ENCODE assay signal across 27 mouse cellular contexts in genomic region chr14:44960746-44961145, GRCm38 (mm10). TPM values are rescaled to one million over a fixed set of nuclear protein-coding genes. Genes with fewer than 3 reads are reported as not detected.
A peak's percentile ranks its signal among the peaks of the same experiment; 100 is the strongest.
DNase-seq lines count a peak whose midpoint lies in the region; ATAC-seq and TF ChIP-seq lines count a peak whose summit lies in the region.
"Had no signal": no experiment of that assay in that cellular context is flagged by ENCODE, and none has a peak within 500 bp of the region (broad histone marks: within the 10 kb centered on the region; RNA-seq: fewer than 3 reads in every experiment).

No protein-coding gene starts in this region.

- H3K4me3 ChIP-seq in forebrain, embryonic 15.5 days: no peak overlapping the region
- no peak overlapping the region for H3K4me3 ChIP-seq in forebrain, embryonic 11.5 days (ENCODE audit: low read depth, low read length)
- no peak overlapping the region for H3K4me3 ChIP-seq in midbrain, postnatal 0 days (ENCODE audit: low read depth, low read length)
- no peak overlapping the region for H3K4me3 ChIP-seq in midbrain, embryonic 10.5 days
- H3K4me3 ChIP-seq in lung, embryonic 16.5 days (ENCODE audit: low read length): no peak overlapping the region
- H3K4me3 ChIP-seq in olfactory bulb, adult 2 months (ENCODE audit: insufficient read depth, low read depth, low read length): no peak overlapping the region
- H3K4me3 ChIP-seq: embryonic facial prominence, embryonic 10.5 days; heart, embryonic 12.5 days; hindbrain, embryonic 15.5 days; limb, embryonic 13.5 days; liver, embryonic 12.5 days; neural tube, embryonic 15.5 days had no signal

- peak; percentile 57 for ATAC-seq in forebrain, embryonic 15.5 days (replicated peaks)
- ATAC-seq in forebrain, embryonic 11.5 days (replicated peaks; ENCODE audit: low FRiP score): no peak
- ATAC-seq in midbrain, postnatal 0 days (ENCODE audit: low FRiP score): no peak
- peak; percentile 31; the same call in 1 of the 2 replicates for ATAC-seq in lung, embryonic 16.5 days (ENCODE audit: low read depth)
- ATAC-seq: CD4-positive, CD25-positive, alpha-beta regulatory T cell, adult 4 months; intestine, embryonic 16.5 days; liver, embryonic 12.5 days had no signal

- H3K9me3 ChIP-seq in forebrain, embryonic 15.5 days: no peaks in the 10 kb centered on the region
- no peaks in the 10 kb centered on the region for H3K9me3 ChIP-seq in forebrain, embryonic 11.5 days (ENCODE audit: control insufficient read depth, low read length)
- no peaks in the 10 kb centered on the region for H3K9me3 ChIP-seq in midbrain, postnatal 0 days (ENCODE audit: low read length)
- H3K9me3 ChIP-seq in midbrain, embryonic 10.5 days (replicated peaks): no peaks in the 10 kb centered on the region
- no peaks in the 10 kb centered on the region for H3K9me3 ChIP-seq in lung, embryonic 16.5 days (ENCODE audit: control insufficient read depth, low read length)
- H3K9me3 ChIP-seq: embryonic facial prominence, embryonic 10.5 days; heart, embryonic 12.5 days; hindbrain, embryonic 15.5 days; limb, embryonic 13.5 days; liver, embryonic 12.5 days; neural tube, embryonic 15.5 days had no signal

- no peak for TF ChIP-seq CTCF in midbrain, postnatal 0 days (IDR thresholded peaks at IDR 0.05)
- no peak for TF ChIP-seq CTCF in olfactory bulb, adult 2 months (IDR thresholded peaks at IDR 0.05; ENCODE audit: insufficient read depth, low read depth, low read length)

- H3K36me3 ChIP-seq in forebrain, embryonic 15.5 days: no peaks in the 10 kb centered on the region
- H3K36me3 ChIP-seq in forebrain, embryonic 11.5 days (ENCODE audit: control insufficient read depth, insufficient read depth, low read length): no peaks in the 10 kb centered on the region
- H3K36me3 ChIP-seq in midbrain, postnatal 0 days (ENCODE audit: insufficient read depth, low read length): no peaks in the 10 kb centered on the region
- H3K36me3 ChIP-seq in midbrain, embryonic 10.5 days: no peaks in the 10 kb centered on the region
- no peaks in the 10 kb centered on the region for H3K36me3 ChIP-seq in lung, embryonic 16.5 days (ENCODE audit: control insufficient read depth, insufficient read depth, low read length)
- H3K36me3 ChIP-seq: embryonic facial prominence, embryonic 10.5 days; heart, embryonic 12.5 days; hindbrain, embryonic 15.5 days; limb, embryonic 13.5 days; liver, embryonic 12.5 days; neural tube, embryonic 15.5 days had no signal

- DNase-seq in forebrain, embryonic 11.5 days (ENCODE audit: low spot score): no peak
- peak; percentile 6 for DNase-seq in midbrain, postnatal 0 days (ENCODE audit: low spot score)
- DNase-seq in midbrain, embryonic 10.5 days (ENCODE audit: low spot score): no peak
- DNase-seq in right cerebral cortex, postnatal 36 days (ENCODE audit: low spot score in 2 of 2): no peak
- no peak for DNase-seq in thymus, postnatal 4 days
- DNase-seq: adrenal gland, postnatal 36 days; cerebellum, adult 11-12 months; cerebellum, postnatal 10 days; gastrocnemius, postnatal 25 days; heart, adult 18-20 months; heart, postnatal 10 days; kidney, adult 9 months; kidney, postnatal 36 days; right cerebral cortex, postnatal 14 days; thymus, postnatal 25 days had no signal

- 59% methylated on average over 1 of the region's 1 CpGs for WGBS in forebrain, embryonic 15.5 days
- WGBS in forebrain, embryonic 11.5 days: 77% methylated on average over 1 of the region's 1 CpGs
- WGBS in midbrain, postnatal 0 days: 91% methylated on average over 1 of the region's 1 CpGs
- 92% methylated on average over 1 of the region's 1 CpGs for WGBS in midbrain, embryonic 10.5 days
- WGBS in lung, embryonic 16.5 days: 74% methylated on average over 1 of the region's 1 CpGs
- 43% methylated on average over 1 of the region's 1 CpGs for WGBS in olfactory bulb, adult 2 months

- TF ChIP-seq POLR2A in olfactory bulb, adult 2 months (IDR thresholded peaks at IDR 0.05; ENCODE audit: insufficient read depth, low read depth, low read length): no peak

- H3K27ac ChIP-seq in forebrain, embryonic 15.5 days (replicated peaks): peak overlapping the region; percentile 31; the same call in 1 of the 2 replicates
- H3K27ac ChIP-seq in forebrain, embryonic 11.5 days (ENCODE audit: low read depth, low read length): no peak overlapping the region
- no peak overlapping the region for H3K27ac ChIP-seq in midbrain, postnatal 0 days (ENCODE audit: low read depth, low read length)
- no peak overlapping the region for H3K27ac ChIP-seq in midbrain, embryonic 10.5 days (replicated peaks)
- no peak overlapping the region for H3K27ac ChIP-seq in lung, embryonic 16.5 days (ENCODE audit: low read length)
- H3K27ac ChIP-seq in olfactory bulb, adult 2 months (ENCODE audit: insufficient read depth, low read depth, low read length): 0 out of 2 replicates have a peak overlapping the region, but pooled peaks have one; percentile 21
- H3K27ac ChIP-seq: embryonic facial prominence, embryonic 10.5 days; hindbrain, embryonic 15.5 days; limb, embryonic 13.5 days; liver, embryonic 12.5 days; neural tube, embryonic 15.5 days had no signal

- no peak overlapping the region for H3K4me2 ChIP-seq in forebrain, embryonic 15.5 days (replicated peaks)
- H3K4me2 ChIP-seq in forebrain, embryonic 11.5 days (ENCODE audit: low read depth, low read length, severe bottlenecking): no peak overlapping the region
- no peak overlapping the region for H3K4me2 ChIP-seq in midbrain, postnatal 0 days (ENCODE audit: low read depth, low read length, poor library complexity, severe bottlenecking)
- no peak overlapping the region for H3K4me2 ChIP-seq in lung, embryonic 16.5 days (ENCODE audit: low read depth, low read length)
- H3K4me2 ChIP-seq: heart, embryonic 12.5 days; hindbrain, embryonic 15.5 days; limb, embryonic 13.5 days; liver, embryonic 12.5 days; neural tube, embryonic 15.5 days had no signal

- no peak overlapping the region for H3K9ac ChIP-seq in forebrain, embryonic 15.5 days (replicated peaks)
- H3K9ac ChIP-seq in forebrain, embryonic 11.5 days (ENCODE audit: low read length): no peak overlapping the region
- no peak overlapping the region for H3K9ac ChIP-seq in midbrain, postnatal 0 days (replicated peaks; ENCODE audit: low read length, poor library complexity, severe bottlenecking)
- H3K9ac ChIP-seq in lung, embryonic 16.5 days (ENCODE audit: low read length): no peak overlapping the region
- H3K9ac ChIP-seq: heart, embryonic 12.5 days; hindbrain, embryonic 15.5 days; limb, embryonic 13.5 days; liver, embryonic 12.5 days; neural tube, embryonic 15.5 days had no signal

- no peaks in the 10 kb centered on the region for H3K27me3 ChIP-seq in forebrain, embryonic 15.5 days
- no peaks in the 10 kb centered on the region for H3K27me3 ChIP-seq in forebrain, embryonic 11.5 days (ENCODE audit: control insufficient read depth, insufficient read depth, low read length)
- H3K27me3 ChIP-seq in midbrain, postnatal 0 days (ENCODE audit: insufficient read depth, low read length): no peaks in the 10 kb centered on the region
- H3K27me3 ChIP-seq in midbrain, embryonic 10.5 days (ENCODE audit: low read depth, poor library complexity, severe bottlenecking): no peaks in the 10 kb centered on the region
- no peaks in the 10 kb centered on the region for H3K27me3 ChIP-seq in lung, embryonic 16.5 days (ENCODE audit: control insufficient read depth, insufficient read depth, low read depth, low read length)
- H3K27me3 ChIP-seq: heart, embryonic 12.5 days; hindbrain, embryonic 15.5 days; limb, embryonic 13.5 days; liver, embryonic 12.5 days; neural tube, embryonic 15.5 days had no signal

- H3K4me1 ChIP-seq in forebrain, embryonic 15.5 days: no peaks in the 10 kb centered on the region
- H3K4me1 ChIP-seq in forebrain, embryonic 11.5 days (replicated peaks; ENCODE audit: control insufficient read depth, insufficient read depth, low read length): no peaks in the 10 kb centered on the region
- H3K4me1 ChIP-seq in midbrain, postnatal 0 days (ENCODE audit: insufficient read depth, low read length): no peaks in the 10 kb centered on the region
- H3K4me1 ChIP-seq in midbrain, embryonic 10.5 days: no peaks in the 10 kb centered on the region
- H3K4me1 ChIP-seq in lung, embryonic 16.5 days (replicated peaks; ENCODE audit: control insufficient read depth, insufficient read depth, low read length): no peaks in the 10 kb centered on the region
- H3K4me1 ChIP-seq in olfactory bulb, adult 2 months (ENCODE audit: control insufficient read depth, insufficient read depth, low read length): no peaks in the 10 kb centered on the region
- H3K4me1 ChIP-seq: embryonic facial prominence, embryonic 10.5 days; heart, embryonic 12.5 days; hindbrain, embryonic 15.5 days; limb, embryonic 13.5 days; liver, embryonic 12.5 days; neural tube, embryonic 15.5 days had no signal

RNA-seq across cellular contexts. Expression of gene Ptger2, which starts 27.2 kb away (rescaled TPM):
- polyA plus RNA-seq in forebrain, embryonic 15.5 days (2015; fragmentation: Nextera tagmentation; extraction: Ambion mirVana): 0.20 and 0.34 TPM in 2 replicates
- 0.13 and 0.15 TPM in 2 replicates for polyA plus RNA-seq in forebrain, embryonic 11.5 days (2014; fragmentation: Nextera tagmentation; extraction: Ambion mirVana)
- 0.49 and 0.99 TPM in 2 replicates for total RNA-seq in midbrain, postnatal 0 days (2014; rRNA removed)
- 1.0 and 1.1 TPM in 2 replicates for polyA plus RNA-seq in midbrain, postnatal 0 days (2015; fragmentation: Nextera tagmentation; extraction: Ambion mirVana)
- polyA plus RNA-seq in midbrain, embryonic 10.5 days (2016; fragmentation: Nextera tagmentation; extraction: Ambion mirVana): not detected in 2 replicates
- 5.2 and 5.3 TPM in 2 replicates for polyA plus RNA-seq in lung, embryonic 16.5 days (2015; fragmentation: Nextera tagmentation; extraction: Ambion mirVana)
- polyA plus RNA-seq in olfactory bulb, adult 2 months (2012; ENCODE audit: insufficient read depth, insufficient read length, low replicate concordance, missing spikeins): not detected in 2 replicates
- total RNA-seq: megakaryocyte-erythroid progenitor cell, adult 5-6 weeks had no signal

Comparison
In these comparisons a context has a peak if more than half of its experiments do, and no peak if none do; other contexts are left out.
1. ATAC-seq: peak in forebrain, embryonic 15.5 days (single experiment) and lung, embryonic 16.5 days (single experiment); none in forebrain, embryonic 11.5 days (single experiment) and midbrain, postnatal 0 days (single experiment).
2. H3K27ac ChIP-seq: peak in forebrain, embryonic 15.5 days (single experiment) and olfactory bulb, adult 2 months (single experiment); none in forebrain, embryonic 11.5 days (single experiment), midbrain, postnatal 0 days (single experiment), midbrain, embryonic 10.5 days (single experiment) and lung, embryonic 16.5 days (single experiment).